Mouse (Mus musculus) testis, adult 2 months (tissue): ENCODE results near the gene Fry. TPM values are rescaled to one million over a fixed set of nuclear protein-coding genes. Genes with fewer than 3 reads are reported as not detected.

Experiments used
- H3K27ac ChIP-seq: fragments of 200-500 bp; 2 replicates; pipeline ENCODE4 v1.5.1; 2012; ENCODE audit warnings: low read depth, low read length; ENCODE audit not compliant: control insufficient read depth, insufficient read depth
- H3K27me3 ChIP-seq: fragments of 200-500 bp; 2 replicates; pipeline ENCODE4 v1.6.1; 2012; ENCODE audit warnings: mild to moderate bottlenecking, low read length, moderate library complexity; ENCODE audit not compliant: control insufficient read depth, insufficient read depth
- H3K36me3 ChIP-seq: fragments of 200-500 bp; 2 replicates; pipeline ENCODE4 v1.6.1; 2012; ENCODE audit warnings: mild to moderate bottlenecking, low read length; ENCODE audit not compliant: control insufficient read depth, insufficient read depth
- H3K4me1 ChIP-seq: fragments of 200-500 bp; 2 replicates; pipeline ENCODE4 v1.6.1; 2012; ENCODE audit warnings: low read length; ENCODE audit not compliant: control insufficient read depth, insufficient read depth
- H3K4me3 ChIP-seq: fragments of 200-500 bp; 2 replicates; pipeline ENCODE4 v1.5.1; 2012; ENCODE audit warnings: low read depth, mild to moderate bottlenecking, low read length, moderate library complexity, mixed read lengths; ENCODE audit not compliant: control insufficient read depth
- CTCF ChIP-seq: fragments of 200-500 bp; IDR thresholded peaks from 2 replicates; pipeline ENCODE4 v1.5.1; 2012; ENCODE audit warnings: low read depth, mild to moderate bottlenecking, inconsistent platforms, low read length, moderate library complexity; ENCODE audit not compliant: control insufficient read depth, insufficient read depth, insufficient replicate concordance
- POLR2A ChIP-seq: fragments of 200-500 bp; IDR thresholded peaks from 2 replicates; pipeline ENCODE4 v1.6.1; 2012; ENCODE audit warnings: low read depth, mild to moderate bottlenecking, inconsistent platforms, low read length, moderate library complexity; ENCODE audit not compliant: control insufficient read depth
- polyA plus RNA-seq: library from polyadenylated mRNA; depleted of rRNA; stranded (reverse); fragments of >200 nt; gene quantifications from 2 replicates; pipeline ENCODE4 v1.2.3, GENCODE M21; 2012

The Fry gene
- polyA plus RNA-seq, 1 experiment, result 8.4 TPM

GRCm38 (mm10) chr5:150206749-150207148 is 88.3 kb downstream of the Fry start:
- no peak for TF ChIP-seq POLR2A
- peak; percentile 74; the same call in 1 of the 2 replicates for TF ChIP-seq CTCF
- H3K4me3 ChIP-seq, result no peak overlapping the region
- H3K27me3 ChIP-seq, result no peaks in the 10 kb centered on the region
- no peak overlapping the region for H3K27ac ChIP-seq
- H3K36me3 ChIP-seq, result no peaks in the 10 kb centered on the region
- H3K4me1 ChIP-seq, result peaks cover 3% of the 10 kb centered on the region; the same call in 1 of the 2 replicates

- no peaks in the 10 kb centered on the region for H3K36me3 ChIP-seq
- no peak overlapping the region for H3K27ac ChIP-seq
- peaks cover 3% of the 10 kb centered on the region; the same call in 1 of the 2 replicates for H3K4me1 ChIP-seq
- TF ChIP-seq POLR2A (no peak), CTCF (no peak)
- H3K4me3 ChIP-seq, result no peak overlapping the region; the same call in 1 of the 2 replicates
- H3K27me3 ChIP-seq, result no peaks in the 10 kb centered on the region
These were observed 89.2 kb downstream of the Fry start for GRCm38 (mm10) chr5:150207596-150207995.

- no peak for TF ChIP-seq CTCF
- Histone ChIP-seq H3K27ac (no peak overlapping the region), H3K27me3 (no peaks in the 10 kb centered on the region), H3K36me3 (no peaks in the 10 kb centered on the region), H3K4me3 (no peak overlapping the region; the same call in 1 of the 2 replicates), H3K4me1 (peaks cover 3% of the 10 kb centered on the region; the same call in 1 of the 2 replicates)
These were observed 89.6 kb downstream of the Fry start for GRCm38 (mm10) chr5:150208009-150208408.

- no peaks in the 10 kb centered on the region; the same call in 1 of the 2 replicates for H3K4me1 ChIP-seq
- H3K36me3 ChIP-seq, result no peaks in the 10 kb centered on the region
- no peak overlapping the region for H3K4me3 ChIP-seq
- no peak overlapping the region for H3K27ac ChIP-seq
- H3K27me3 ChIP-seq, result no peaks in the 10 kb centered on the region
- TF ChIP-seq POLR2A (no peak), CTCF (no peak)
These were observed 95.6 kb downstream of the Fry start for GRCm38 (mm10) chr5:150214081-150214480.

- Histone ChIP-seq H3K27me3 (no peaks in the 10 kb centered on the region), H3K36me3 (no peaks in the 10 kb centered on the region), H3K27ac (no peak overlapping the region), H3K4me3 (no peak overlapping the region), H3K4me1 (no peaks in the 10 kb centered on the region; the same call in 1 of the 2 replicates)
- TF ChIP-seq POLR2A (no peak), CTCF (no peak)
These were observed 97.6 kb downstream of the Fry start for GRCm38 (mm10) chr5:150216066-150216465.

GRCm38 (mm10) chr5:150219457-150219856 is 101.0 kb downstream of the Fry start:
- no peaks in the 10 kb centered on the region for H3K36me3 ChIP-seq
- TF ChIP-seq CTCF, result no peak
- TF ChIP-seq POLR2A, result no peak
- H3K4me3 ChIP-seq, result no peak overlapping the region
- no peaks in the 10 kb centered on the region; the same call in 1 of the 2 replicates for H3K4me1 ChIP-seq
- H3K27me3 ChIP-seq, result no peaks in the 10 kb centered on the region
- no peak overlapping the region for H3K27ac ChIP-seq

- TF ChIP-seq CTCF (peak; percentile 86), POLR2A (no peak)
- no peaks in the 10 kb centered on the region; the same call in 1 of the 2 replicates for H3K4me1 ChIP-seq
- H3K27me3 ChIP-seq, result no peaks in the 10 kb centered on the region
- H3K36me3 ChIP-seq, result no peaks in the 10 kb centered on the region
- no peak overlapping the region for H3K27ac ChIP-seq
- H3K4me3 ChIP-seq, result no peak overlapping the region
These were observed 101.9 kb downstream of the Fry start for GRCm38 (mm10) chr5:150220333-150220732.

- Histone ChIP-seq H3K4me3 (no peak overlapping the region), H3K36me3 (no peaks in the 10 kb centered on the region), H3K27me3 (no peaks in the 10 kb centered on the region), H3K27ac (no peak overlapping the region), H3K4me1 (no peaks in the 10 kb centered on the region; the same call in 1 of the 2 replicates)
- TF ChIP-seq CTCF (no peak), POLR2A (no peak)
These were observed 103.4 kb downstream of the Fry start for GRCm38 (mm10) chr5:150221806-150222205.
